Mouse (Mus musculus) neural tube, embryonic 14.5 days (tissue): ENCODE measurements around the gene Gusb. TPM values are rescaled to one million over a fixed set of nuclear protein-coding genes. Genes with fewer than 3 reads are reported as not detected.
"Not testable (repeated sequence)": the region's sequence is repeated elsewhere in the genome, so short reads cannot be mapped to it uniquely, and the experiment has no call there.

Experiments
- ATAC-seq: fragments of 200-750 bp; cut with Nextera tagmentation; 2 replicates; pipeline ENCODE4 v1.8.0; 2017; ENCODE audit warnings: low read depth, mild to moderate bottlenecking, moderate TSS enrichment, moderate library complexity
- H3K27ac ChIP-seq: fragments of 300-500 bp; sonication (generic); 2 replicates; pipeline ENCODE4 v1.5.1; 2014; ENCODE audit warnings: low read depth, mild to moderate bottlenecking, control low read depth, low read length, moderate library complexity, mixed read lengths
- H3K27me3 ChIP-seq: fragments of 300-500 bp; sonication (generic); 2 replicates; pipeline ENCODE4 v1.6.1; 2014; ENCODE audit warnings: low read length; ENCODE audit not compliant: control insufficient read depth, insufficient read depth
- H3K36me3 ChIP-seq: fragments of 300-500 bp; sonication (generic); 2 replicates; pipeline ENCODE4 v1.6.1; 2014; ENCODE audit warnings: low read length, mixed read lengths; ENCODE audit not compliant: control insufficient read depth, insufficient read depth
- H3K4me1 ChIP-seq: fragments of 300-500 bp; sonication (generic); 2 replicates; pipeline ENCODE4 v1.6.1; 2014; ENCODE audit warnings: low read length; ENCODE audit not compliant: control insufficient read depth, insufficient read depth
- H3K4me2 ChIP-seq: fragments of 300-500 bp; sonication (generic); 2 replicates; pipeline ENCODE4 v1.6.1; 2014; ENCODE audit warnings: mild to moderate bottlenecking, low read depth, low read length, control low read depth
- H3K4me3 ChIP-seq: fragments of 300-500 bp; sonication (generic); 2 replicates; pipeline ENCODE4 v1.5.1; 2014; ENCODE audit warnings: low read depth, low read length, control low read depth, mixed read lengths
- H3K9ac ChIP-seq: fragments of 300-500 bp; sonication (generic); replicated peaks from 2 replicates; pipeline ENCODE4 v1.6.1; 2014; ENCODE audit warnings: low read depth, mild to moderate bottlenecking, control low read depth, low read length, mixed read lengths
- H3K9me3 ChIP-seq: fragments of 300-500 bp; sonication (generic); 2 replicates; pipeline ENCODE4 v1.6.1; 2016; ENCODE audit warnings: low read length; ENCODE audit not compliant: control insufficient read depth
- WGBS: fragments of 180-500 bp; shearing (Covaris S2); extraction: QIAGEN DNeasy Blood & Tissue Kit; methylation state at CpG from one replicate; pipeline ENCODE4 v1.1.7; 2014; 5-methylcytosine and 5-hydroxymethylcytosine counted together
- polyA plus RNA-seq: library from polyadenylated mRNA; unstranded; fragments of >200 nt; fragmentation: Nextera tagmentation; extraction: Ambion mirVana; gene quantifications from 2 replicates; pipeline ENCODE4 v1.2.1, GENCODE M21; 2014

Gene Gusb
- polyA plus RNA-seq, 1 experiment from 2014 or later, result 32.7 TPM

DNA sequence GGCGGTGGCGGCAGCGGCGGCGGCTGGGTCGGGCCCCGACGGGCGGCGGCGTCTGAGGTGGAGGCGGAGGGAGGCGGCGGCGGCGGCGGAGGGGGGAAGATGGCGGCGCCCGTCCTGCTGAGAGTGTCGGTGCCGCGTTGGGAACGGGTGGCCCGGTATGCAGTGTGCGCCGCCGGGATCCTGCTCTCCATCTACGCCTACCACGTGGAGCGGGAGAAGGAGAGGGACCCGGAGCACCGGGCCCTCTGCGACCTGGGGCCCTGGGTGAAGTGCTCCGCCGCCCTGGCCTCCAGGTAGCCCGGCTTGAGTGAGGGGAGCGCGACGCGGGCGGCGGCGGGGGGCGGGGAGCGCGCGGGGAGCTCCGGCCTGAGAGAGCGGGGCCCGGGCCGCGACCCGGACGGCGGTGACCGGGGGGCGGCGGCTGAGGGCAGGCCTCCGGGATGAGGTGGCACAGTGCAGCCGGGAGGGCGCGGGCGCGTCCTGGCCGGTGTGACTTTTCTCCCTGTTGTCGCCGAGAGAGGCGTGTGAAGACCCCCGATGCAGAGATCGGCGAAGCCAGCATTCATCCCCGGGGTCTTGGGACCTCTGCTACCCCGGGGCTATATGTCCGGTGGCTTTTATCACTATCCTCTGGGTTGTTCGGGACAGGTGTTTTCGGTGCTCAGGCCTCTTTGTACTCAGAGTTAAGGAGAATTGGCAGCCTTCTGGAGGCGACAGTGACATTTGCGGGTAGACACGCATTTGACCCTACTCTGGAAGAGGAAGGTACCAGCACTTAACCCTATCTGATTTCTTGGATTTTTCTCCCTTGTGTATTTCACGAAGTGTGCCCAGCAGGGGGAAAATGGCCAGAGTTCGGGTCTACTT is 60.5 kb downstream of the Gusb start:
- H3K9ac ChIP-seq, result peak overlapping the region; percentile 76
- ATAC-seq, result peak; percentile 68
- peak overlapping the region; percentile 60 for H3K27ac ChIP-seq
- peak overlapping the region; percentile 69 for H3K4me3 ChIP-seq
- H3K4me2 ChIP-seq, result peak overlapping the region; percentile 80
- not testable (repeated sequence) for H3K27me3 ChIP-seq, H3K9me3 ChIP-seq, H3K4me1 ChIP-seq, H3K36me3 ChIP-seq
- WGBS, result 0% methylated on average over 35 of the region's 82 CpGs

DNA sequence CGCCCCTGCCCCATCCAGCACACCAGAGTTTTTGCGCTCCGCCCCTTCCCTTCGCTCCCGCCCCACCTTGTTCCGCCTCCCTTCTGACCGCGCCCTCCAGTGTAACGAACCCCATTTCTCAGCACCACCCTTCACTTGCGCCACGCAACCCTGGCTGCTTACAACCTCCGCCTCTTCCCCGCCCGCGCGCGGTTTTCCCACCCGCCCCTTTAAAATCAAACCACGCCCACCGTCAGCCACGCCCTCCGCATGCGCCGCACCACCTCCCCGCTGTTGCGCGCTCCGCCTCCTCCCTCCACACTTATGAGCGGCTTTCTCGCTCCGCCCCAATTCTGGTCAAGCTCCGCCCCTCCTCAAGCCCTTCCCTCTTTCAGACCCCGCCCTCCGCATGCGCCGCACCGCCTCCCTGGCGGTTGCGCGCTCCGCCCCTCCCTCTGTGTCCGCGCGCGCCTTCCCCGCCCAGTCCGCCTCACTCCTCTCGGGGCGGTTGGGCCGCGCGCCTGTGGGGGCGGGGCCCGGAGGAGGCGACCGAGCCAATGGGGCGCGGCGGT is 61.3 kb downstream of the Gusb start, which contains the start of gene Vkorc1l1:
Gene Vkorc1l1, plus strand, starts transcription at position 476 of the 551 bp plus-strand sequence.
- H3K4me2 ChIP-seq, result peak within 1 kb of the TSS; percentile 80
- no peaks in the 10 kb centered on the region for H3K9me3 ChIP-seq
- 1% methylated on average over 42 of the region's 59 CpGs for WGBS
- peak within 1 kb of the TSS; percentile 76 for H3K9ac ChIP-seq
- H3K4me1 ChIP-seq, result peaks cover 5% of the 10 kb centered on the region; the same call in 1 of the 2 replicates
- peak; percentile 95 for ATAC-seq
- no peaks in the 10 kb centered on the region for H3K27me3 ChIP-seq
- 0 out of 2 replicates have a peak, but pooled peaks cover 3% of the 10 kb centered on the region for H3K36me3 ChIP-seq
- peak within 1 kb of the TSS; percentile 69 for H3K4me3 ChIP-seq
- peak within 1 kb of the TSS; percentile 60 for H3K27ac ChIP-seq

DNA sequence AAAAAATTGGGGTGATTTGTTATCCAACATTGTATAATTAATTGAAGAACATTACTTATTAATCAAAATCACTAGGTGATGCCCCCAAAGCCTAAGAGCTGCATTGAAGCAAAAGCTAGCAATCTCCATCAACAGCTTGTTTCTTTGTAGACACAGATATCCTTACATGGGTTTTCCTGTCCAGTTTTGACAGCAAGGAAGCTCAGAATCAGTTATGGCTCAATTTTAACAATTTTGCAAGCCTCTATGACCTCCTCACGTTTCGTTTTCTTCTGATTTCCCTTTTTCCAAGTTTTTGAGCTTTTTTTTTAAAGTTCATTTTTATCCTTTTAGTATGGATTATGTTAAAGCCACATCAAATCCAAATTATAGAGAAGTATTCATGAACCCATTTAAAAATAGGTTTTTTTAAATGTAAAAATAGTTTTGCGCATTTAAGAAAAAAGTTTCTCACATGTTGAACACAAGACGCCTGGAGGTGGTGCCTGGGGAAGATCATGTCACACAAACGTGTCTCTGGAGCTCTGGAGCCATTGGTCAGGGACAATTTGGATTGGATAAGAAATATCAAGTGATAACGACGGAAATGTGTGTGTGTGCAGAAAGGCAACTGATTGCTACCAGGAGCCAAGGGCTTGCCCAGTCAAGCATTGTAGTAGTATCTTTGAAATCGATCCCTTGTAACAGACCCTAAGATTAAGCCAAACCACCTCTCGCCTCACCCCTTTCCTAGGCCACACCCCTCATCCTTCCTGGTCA is 61.9 kb downstream of the Gusb start:
- Histone ChIP-seq H3K27ac (peak overlapping the region; percentile 28; the same call in 1 of the 2 replicates), H3K4me3 (peak overlapping the region; percentile 69), H3K27me3 (no peaks in the 10 kb centered on the region), H3K4me1 (peaks cover 5% of the 10 kb centered on the region; the same call in 1 of the 2 replicates), H3K36me3 (0 out of 2 replicates have a peak, but pooled peaks cover 3% of the 10 kb centered on the region), H3K9ac (no peak overlapping the region), H3K9me3 (no peaks in the 10 kb centered on the region), H3K4me2 (peak overlapping the region; percentile 45)
- ATAC-seq, result no peak
- WGBS, result 10% methylated on average over 9 of the region's 9 CpGs

DNA sequence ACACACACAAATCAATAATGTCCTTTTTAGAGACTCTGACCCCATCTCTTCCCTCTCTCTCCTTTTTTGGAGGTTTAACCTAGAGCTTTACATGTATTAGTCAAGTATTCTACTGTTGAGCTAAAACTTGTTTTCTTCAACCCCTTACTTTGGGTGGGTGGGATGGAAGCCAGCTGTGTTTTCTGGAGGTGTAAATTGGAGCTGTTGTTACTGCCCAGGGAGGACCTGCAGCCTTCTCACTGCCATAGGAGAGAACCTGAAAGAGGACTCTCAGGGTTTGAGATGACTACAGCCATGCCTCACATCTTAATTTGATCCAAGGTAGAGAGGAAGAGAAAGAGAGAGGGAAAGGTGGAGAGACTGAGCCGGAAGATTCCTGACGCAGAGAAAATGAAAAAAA is 62.6 kb downstream of the Gusb start:
- Histone ChIP-seq H3K4me2 (no peak overlapping the region), H3K27ac (no peak overlapping the region), H3K4me1 (peaks cover 5% of the 10 kb centered on the region; the same call in 1 of the 2 replicates), H3K4me3 (no peak overlapping the region), H3K36me3 (0 out of 2 replicates have a peak, but pooled peaks cover 3% of the 10 kb centered on the region), H3K27me3 (no peaks in the 10 kb centered on the region), H3K9me3 (no peaks in the 10 kb centered on the region), H3K9ac (no peak overlapping the region)
- no peak for ATAC-seq
- WGBS, result 76% methylated on average over 2 of the region's 2 CpGs

Other genes with a start within 250 kb of the Gusb start
- 33.6 and 35.6 TPM in 2 replicates for gene Psph, start 215.6 kb downstream of the Gusb start, polyA plus RNA-seq
- gene Sumf2, start 156.1 kb downstream of the Gusb start, polyA plus RNA-seq, result 21.0 and 33.6 TPM in 2 replicates
- 717 and 752 TPM in 2 replicates for gene Chchd2, start 115.6 kb downstream of the Gusb start, polyA plus RNA-seq
- gene Zbed5, start 107.3 kb downstream of the Gusb start, polyA plus RNA-seq, result 14.9 and 18.6 TPM in 2 replicates
- 0.58 and 0.92 TPM in 2 replicates for gene Phkg1, start 104.5 kb downstream of the Gusb start, polyA plus RNA-seq
- 3.7 and 3.8 TPM in 2 replicates for gene Nupr1l, start 94.5 kb downstream of the Gusb start, polyA plus RNA-seq
- 26.2 and 31.5 TPM in 2 replicates for gene Vkorc1l1, start 61.1 kb downstream of the Gusb start, polyA plus RNA-seq
- gene Asl, start 26.2 kb upstream of the Gusb start, polyA plus RNA-seq, result 41.1 and 44.6 TPM in 2 replicates
- gene Crcp, start 26.2 kb upstream of the Gusb start, polyA plus RNA-seq, result 46.0 and 51.9 TPM in 2 replicates
- gene Tpst1, start 70.3 kb upstream of the Gusb start, polyA plus RNA-seq, result 48.1 and 66.1 TPM in 2 replicates
- gene Kctd7, start 141.8 kb upstream of the Gusb start, polyA plus RNA-seq, result 16.1 and 17.5 TPM in 2 replicates
- gene Rabgef1, start 168.7 kb upstream of the Gusb start, polyA plus RNA-seq, result 40.0 and 41.1 TPM in 2 replicates
- gene Tmem248, start 214.0 kb upstream of the Gusb start, polyA plus RNA-seq, result 31.0 and 32.8 TPM in 2 replicates